Mouse (Mus musculus) myocyte (in vitro differentiated cells): ENCODE results near the gene St6galnac6.

Experiments used
- E2F4 ChIP-seq: IDR thresholded peaks from one replicate; pipeline ENCODE4 v1.6.1; 2011; ENCODE audit warnings: mild to moderate bottlenecking, control low read depth, moderate library complexity; ENCODE audit not compliant: insufficient read depth
- MAX ChIP-seq: IDR thresholded peaks from one replicate; pipeline ENCODE4 v1.6.1; 2011; ENCODE audit warnings: low read depth, mild to moderate bottlenecking, control low read depth
- POLR2A ChIP-seq: IDR thresholded peaks from one replicate; pipeline ENCODE4 v1.6.1; 2011; ENCODE audit warnings: low read depth, mild to moderate bottlenecking, control low read depth, moderate library complexity; ENCODE audit not compliant: insufficient read length
- SRF ChIP-seq: IDR thresholded peaks from one replicate; pipeline ENCODE4 v1.6.1; 2011; ENCODE audit warnings: low read depth; ENCODE audit not compliant: control insufficient read depth, insufficient read length
- USF1 ChIP-seq: IDR thresholded peaks from one replicate; pipeline ENCODE4 v1.6.1; 2011; ENCODE audit warnings: low read depth, mild to moderate bottlenecking, control low read depth, moderate library complexity

DNA sequence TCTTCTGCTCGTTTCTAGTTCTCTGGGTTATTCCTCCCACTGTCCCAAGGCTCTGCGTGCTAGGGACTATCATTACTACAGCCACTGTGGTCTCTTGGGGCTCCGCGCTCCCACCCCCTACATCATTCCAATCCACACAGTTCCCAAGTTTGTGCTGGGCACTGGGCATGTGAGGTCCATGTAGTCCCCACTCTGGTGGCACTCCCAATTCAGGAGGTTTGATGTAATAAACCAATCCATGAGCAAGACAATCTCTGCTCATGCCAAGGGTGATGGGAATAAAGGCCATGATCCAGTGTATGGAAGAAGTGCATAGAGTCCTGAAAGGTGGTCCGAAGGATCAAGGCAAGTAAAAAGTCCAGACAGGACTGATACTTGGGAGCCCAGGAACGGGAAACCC is 25.0 kb upstream of the St6galnac6 start, which contains the start of gene Pip5kl1:
- TF ChIP-seq POLR2A (no peak), MAX (no peak), E2F4 (no peak), USF1 (no peak), SRF (no peak)
